ENCODE assay signal across 24 mouse cellular contexts in the genomic region with DNA sequence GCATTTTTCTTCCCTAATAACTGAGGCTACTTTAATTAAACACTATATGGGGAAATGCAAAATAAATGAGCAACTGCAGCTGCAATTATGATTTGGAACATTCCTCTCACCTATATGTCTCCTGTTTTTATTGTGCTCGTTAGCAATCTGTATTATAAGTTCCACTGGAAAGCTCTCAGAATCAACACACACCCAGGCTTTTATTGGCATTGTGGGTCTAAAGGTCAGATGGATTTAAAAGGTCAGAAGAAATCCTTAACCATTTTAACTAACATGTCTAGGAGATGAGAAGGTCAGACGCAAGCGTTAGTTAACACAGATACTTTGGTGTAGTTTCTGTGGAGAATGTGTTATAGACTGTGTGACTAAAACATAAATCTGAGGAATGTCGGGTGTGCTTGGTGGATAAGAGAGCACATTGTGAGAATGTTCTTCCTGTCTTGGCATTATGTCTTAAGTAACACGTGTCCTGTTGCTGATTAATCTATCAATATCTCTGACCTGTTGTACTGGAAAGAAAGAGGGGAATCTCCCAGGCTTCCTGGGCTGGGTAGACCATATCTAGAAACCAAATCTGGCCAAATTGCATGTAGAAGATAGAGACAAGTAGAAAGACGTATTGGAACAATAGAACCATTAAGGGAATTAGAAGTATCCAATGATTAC.
"Had no signal": no experiment of that assay in that cellular context is flagged by ENCODE, and none has a peak within 500 bp of the region (broad histone marks: within the 10 kb centered on the region; RNA-seq: fewer than 3 reads in every experiment).

No protein-coding gene starts in this region.

- H3K27ac ChIP-seq: gastrocnemius, adult 2 months; heart, adult 2 months; heart, embryonic 13.5 days; heart, embryonic 15.5 days; hindbrain, embryonic 13.5 days; hindbrain, embryonic 15.5 days; hindbrain, postnatal 0 days; kidney, embryonic 15.5 days; kidney, postnatal 0 days; limb, embryonic 13.5 days; limb, embryonic 15.5 days; liver, embryonic 12.5 days; liver, embryonic 14.5 days had no signal

- H3K4me2 ChIP-seq: heart, embryonic 11.5 days; heart, embryonic 13.5 days; heart, embryonic 15.5 days; hindbrain, embryonic 13.5 days; hindbrain, embryonic 15.5 days; kidney, embryonic 15.5 days; limb, embryonic 13.5 days; limb, embryonic 15.5 days; liver, embryonic 12.5 days had no signal

- DNase-seq: gastrocnemius, adult 2 months; gastrocnemius, postnatal 10 days; gastrocnemius, postnatal 25 days; heart, adult 2 months; heart, postnatal 14 days; heart, postnatal 36 days; kidney, adult 8-10 months; kidney, postnatal 25 days; kidney, postnatal 4 days; layer of hippocampus, adult 9-11 months; layer of hippocampus, postnatal 36 days; left cerebral cortex, postnatal 4 days had no signal

- ATAC-seq: hindbrain, postnatal 0 days; liver, embryonic 12.5 days had no signal

- H3K9me3 ChIP-seq: heart, embryonic 13.5 days; heart, embryonic 15.5 days; hindbrain, embryonic 13.5 days; hindbrain, embryonic 15.5 days; kidney, embryonic 15.5 days; limb, embryonic 13.5 days; limb, embryonic 15.5 days; liver, embryonic 12.5 days had no signal

- H3K4me3 ChIP-seq: gastrocnemius, adult 2 months; heart, adult 2 months; heart, embryonic 13.5 days; heart, embryonic 15.5 days; hindbrain, embryonic 13.5 days; hindbrain, embryonic 15.5 days; kidney, embryonic 15.5 days; limb, embryonic 13.5 days; limb, embryonic 15.5 days; liver, embryonic 12.5 days had no signal

- H3K36me3 ChIP-seq: heart, embryonic 13.5 days; heart, embryonic 15.5 days; hindbrain, embryonic 13.5 days; hindbrain, embryonic 15.5 days; kidney, embryonic 15.5 days; limb, embryonic 13.5 days; limb, embryonic 15.5 days; liver, embryonic 12.5 days had no signal

- H3K4me1 ChIP-seq: heart, embryonic 13.5 days; heart, embryonic 15.5 days; hindbrain, embryonic 13.5 days; hindbrain, embryonic 15.5 days; kidney, embryonic 15.5 days; limb, embryonic 13.5 days; liver, embryonic 12.5 days had no signal

- H3K27me3 ChIP-seq: heart, embryonic 13.5 days; heart, embryonic 15.5 days; hindbrain, embryonic 13.5 days; hindbrain, embryonic 15.5 days; kidney, embryonic 15.5 days; limb, embryonic 13.5 days; limb, embryonic 15.5 days; liver, embryonic 12.5 days had no signal

- H3K9ac ChIP-seq: heart, embryonic 13.5 days; heart, embryonic 15.5 days; hindbrain, embryonic 13.5 days; hindbrain, embryonic 15.5 days; kidney, embryonic 15.5 days; limb, embryonic 13.5 days; limb, embryonic 15.5 days; liver, embryonic 12.5 days; liver, embryonic 14.5 days had no signal
